Mouse (Mus musculus) forelimb bud, embryonic 11.5 days (tissue): ENCODE data around the gene Slc18a2.

Experiments used
- DNase-seq: peaks from one replicate; pipeline ENCODE4 v3.0.0-alpha.2; 2012; ENCODE audit warnings: low read depth, low spot score

Slc18a2 gene

DNA sequence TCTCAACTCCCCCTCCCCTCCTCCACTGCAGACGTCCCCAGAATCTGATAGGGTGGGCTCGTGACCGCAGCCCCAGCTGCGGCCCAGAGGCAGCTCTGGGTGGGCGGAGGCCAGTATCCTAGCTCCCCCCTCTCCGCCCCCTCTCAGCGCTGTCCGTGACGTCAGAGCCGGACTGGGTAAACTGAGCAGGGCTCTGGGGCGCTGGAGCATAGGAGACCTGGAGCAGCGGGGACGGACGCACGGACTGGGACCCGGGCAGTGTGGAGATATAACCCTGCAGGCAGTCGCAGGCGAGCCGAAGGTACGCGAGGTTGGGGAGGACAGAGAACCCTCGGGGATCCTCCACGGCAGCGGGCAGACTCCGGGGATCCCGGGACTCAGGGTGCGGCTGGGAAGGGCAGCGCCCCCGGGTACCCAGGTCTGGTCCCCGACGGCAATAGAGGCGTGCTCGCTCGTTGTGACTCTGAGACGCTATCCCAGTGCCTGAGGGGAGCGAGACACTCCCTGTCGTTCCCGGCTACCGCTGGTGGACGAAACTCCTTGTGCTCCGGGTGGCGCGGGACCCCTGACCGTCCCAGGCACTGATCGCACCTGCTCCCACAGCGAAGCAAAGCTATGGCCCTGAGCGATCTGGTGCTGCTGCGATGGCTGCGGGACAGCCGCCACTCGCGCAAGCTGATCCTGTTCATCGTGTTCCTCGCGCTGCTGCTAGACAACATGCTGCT, at the start of gene Slc18a2:
Gene Slc18a2, plus strand, starts transcription at position 179 of the 725 bp plus-strand sequence.
- peak; percentile 58 for DNase-seq

DNA sequence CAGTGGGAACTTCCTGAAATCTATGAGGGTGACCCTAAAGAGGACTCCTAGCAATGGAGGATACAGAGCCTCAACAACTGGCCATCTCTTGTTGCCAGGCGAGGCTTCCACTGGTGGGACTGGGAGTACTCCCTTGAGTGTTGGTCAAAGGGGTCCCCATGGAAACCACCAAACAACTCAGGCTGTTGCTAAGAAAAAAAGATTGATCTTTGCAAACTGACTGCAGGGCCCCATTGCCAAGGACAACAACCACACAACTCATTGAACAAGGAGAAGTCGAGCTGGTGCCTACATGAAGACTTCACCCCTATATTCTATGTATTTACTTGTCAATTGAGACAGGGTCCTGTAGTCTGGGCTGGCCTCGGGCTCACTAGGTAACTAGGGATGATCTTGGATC, 43.8 kb upstream of the Slc18a2 start:
- DNase-seq = no peak

DNA sequence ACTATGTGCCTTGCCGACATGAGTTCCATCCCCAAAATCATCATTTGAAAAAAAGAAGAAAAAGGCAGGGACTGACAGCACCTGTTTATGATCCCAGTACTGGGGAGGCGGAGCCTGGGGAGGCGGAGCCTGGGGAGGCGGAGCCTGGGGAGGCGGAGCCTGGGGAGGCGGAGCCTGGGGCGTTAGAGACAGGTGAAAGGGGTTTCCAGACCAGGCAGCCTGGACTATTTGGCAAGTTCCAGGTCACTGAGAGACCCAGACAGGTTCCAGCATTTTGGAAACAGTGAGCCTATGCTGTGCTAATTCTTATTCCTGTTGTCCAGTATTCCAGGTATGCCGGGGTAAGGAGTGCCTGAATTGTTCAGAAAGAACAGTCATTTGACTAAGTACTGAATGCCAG, 41.7 kb upstream of the Slc18a2 start, which contains the start of gene Kcnk18:
Gene Kcnk18, plus strand, starts transcription at position 224 of the 400 bp plus-strand sequence.
- DNase-seq = no peak

DNA sequence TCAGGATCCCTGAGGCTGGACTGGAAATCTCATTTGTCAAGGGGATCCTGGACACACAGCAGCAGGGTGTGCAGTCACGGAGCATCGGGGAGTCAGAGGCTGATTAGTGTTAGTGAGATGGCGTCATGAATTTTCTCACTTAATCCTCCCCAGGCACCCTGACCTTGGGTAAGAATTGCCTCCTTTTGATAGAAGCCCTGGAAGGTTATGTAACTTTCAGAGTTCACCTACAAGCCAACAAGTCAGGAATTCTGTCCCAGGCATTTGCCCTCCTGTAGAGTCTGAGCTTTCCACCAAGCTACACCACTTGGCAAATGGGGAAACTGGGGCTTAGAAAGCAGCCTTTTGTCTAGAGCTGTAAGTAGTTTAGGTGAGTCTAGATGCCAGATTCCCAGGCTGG, 39.6 kb upstream of the Slc18a2 start:
- DNase-seq = no peak

DNA sequence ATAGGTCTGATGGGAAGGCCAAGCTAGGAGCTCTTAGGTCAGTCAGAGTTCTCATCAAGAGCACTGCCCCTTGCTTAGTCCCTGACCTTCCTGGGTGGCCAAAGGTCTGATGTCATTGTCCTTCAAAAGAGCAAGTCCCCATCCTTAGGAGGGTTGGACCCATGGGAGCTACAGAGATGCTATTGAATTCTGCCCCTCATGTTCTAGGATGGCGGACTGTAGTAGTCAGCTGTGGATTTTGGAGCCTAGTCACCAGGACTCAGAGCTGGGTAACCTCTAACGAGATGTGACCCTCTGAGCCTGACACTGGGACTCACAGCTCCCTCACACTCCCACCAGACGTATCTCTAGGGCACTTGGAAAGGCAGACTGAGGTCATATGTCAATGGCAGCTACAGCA, 32.3 kb upstream of the Slc18a2 start:
- no peak for DNase-seq

DNA sequence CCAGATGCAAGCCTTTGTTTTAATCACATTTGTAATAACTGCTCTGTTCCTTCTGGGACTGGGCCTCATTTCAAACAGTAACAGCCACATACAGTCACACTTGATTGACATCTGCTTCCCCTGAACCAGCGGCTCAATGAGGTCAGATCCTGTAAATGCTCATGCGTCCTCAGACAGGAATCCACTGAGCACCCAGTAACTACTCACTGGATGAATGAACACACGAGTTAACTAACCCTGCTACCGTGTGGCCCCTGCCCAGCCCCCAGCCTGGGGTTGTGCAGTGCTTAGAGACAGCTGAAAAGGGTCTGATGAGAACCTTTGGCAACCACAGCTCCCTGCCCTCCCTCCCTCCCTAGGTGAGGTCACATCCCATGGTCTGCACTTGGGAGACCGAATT, 27.9 kb upstream of the Slc18a2 start:
- no peak for DNase-seq

DNA sequence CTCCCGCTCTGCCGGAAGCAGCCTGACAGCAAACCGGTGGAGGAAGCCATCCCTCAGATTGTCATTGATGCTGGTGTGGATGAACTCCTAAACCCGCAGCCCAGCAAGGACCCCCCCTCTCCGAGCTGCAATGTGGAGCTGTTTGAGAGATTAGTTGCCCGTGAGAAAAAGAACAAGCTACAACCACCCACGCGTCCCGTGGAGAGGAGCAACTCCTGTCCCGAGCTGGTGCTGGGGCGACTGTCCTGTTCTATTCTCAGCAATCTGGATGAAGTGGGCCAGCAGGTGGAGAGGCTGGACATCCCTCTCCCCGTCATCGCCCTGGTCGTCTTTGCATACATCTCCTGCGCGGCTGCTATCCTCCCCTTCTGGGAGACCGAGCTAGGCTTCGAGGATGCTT, 25.7 kb upstream of the Slc18a2 start:
- no peak for DNase-seq

DNA sequence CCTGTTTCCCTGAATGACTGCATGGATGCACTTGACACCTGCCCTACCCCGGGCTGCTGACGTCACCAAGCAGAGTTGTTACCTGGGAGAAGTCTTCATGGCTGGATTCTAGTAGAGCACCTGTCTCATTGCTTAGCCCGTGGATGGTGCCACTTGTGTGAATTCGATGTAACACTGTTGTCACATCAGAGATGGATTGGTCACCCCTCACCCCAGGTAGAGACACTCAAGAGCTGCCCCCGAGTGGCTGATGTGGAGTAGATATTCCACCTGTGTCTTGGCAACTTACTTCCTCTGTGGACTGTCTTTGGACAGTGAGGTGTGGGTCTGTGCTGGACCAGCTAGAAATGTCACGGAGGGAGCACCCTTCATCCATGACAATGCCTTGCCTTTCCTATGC, 24.6 kb upstream of the Slc18a2 start:
- DNase-seq = no peak

DNA sequence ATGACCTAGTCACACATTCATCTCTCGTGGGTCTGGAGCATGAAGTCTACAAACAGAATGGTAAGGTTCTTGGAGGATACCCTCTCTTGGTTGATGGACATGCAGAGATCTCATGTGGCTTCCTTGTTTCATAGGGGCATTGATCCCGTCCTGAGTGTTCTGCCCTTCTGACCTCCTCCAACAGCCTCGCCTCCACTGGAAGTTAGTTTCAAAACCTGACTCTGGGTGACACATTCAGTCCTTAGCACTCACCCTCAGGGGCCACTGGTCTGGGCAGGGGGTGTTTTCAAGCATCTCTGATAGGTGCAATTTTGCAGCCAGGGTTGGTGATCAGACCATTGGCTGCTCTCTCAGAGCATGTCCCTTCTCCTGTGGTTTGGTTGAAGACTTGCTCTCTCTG, 22.1 kb upstream of the Slc18a2 start:
- DNase-seq = no peak

DNA sequence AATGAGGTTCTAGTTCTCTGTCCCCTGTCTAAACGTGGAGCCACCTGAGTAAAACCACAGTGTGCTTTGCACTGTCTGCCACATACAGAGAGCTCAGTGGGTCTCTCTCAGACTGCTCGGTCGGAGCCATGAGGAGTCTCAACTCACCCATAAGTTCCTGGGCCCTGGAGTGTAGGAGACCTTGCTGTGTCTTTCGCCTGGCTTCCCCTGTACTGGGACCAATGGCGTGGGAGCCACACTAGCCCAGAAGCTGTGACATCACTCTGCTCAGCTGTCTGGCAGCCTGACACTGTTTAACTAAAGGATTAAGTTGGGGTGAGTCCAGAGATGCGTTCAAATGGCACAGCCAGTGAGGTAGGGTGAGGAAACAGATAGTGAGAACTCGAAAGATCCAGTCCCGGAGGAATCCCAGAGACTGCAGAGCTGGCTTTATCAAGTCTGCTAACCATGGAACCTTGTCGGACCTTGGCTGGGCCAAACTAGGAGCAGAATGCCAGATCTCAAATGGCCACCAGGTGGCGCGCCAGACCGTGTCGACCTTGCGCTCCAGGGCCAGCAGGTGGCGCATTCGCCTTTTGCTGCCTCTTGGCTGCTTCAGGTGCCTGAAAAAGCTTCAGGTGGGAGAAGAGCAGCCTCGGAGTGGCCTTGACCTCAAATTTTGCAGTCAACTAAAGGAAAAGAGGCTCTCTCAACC, 21.4 kb upstream of the Slc18a2 start:
- peak; percentile 80 for DNase-seq

DNA sequence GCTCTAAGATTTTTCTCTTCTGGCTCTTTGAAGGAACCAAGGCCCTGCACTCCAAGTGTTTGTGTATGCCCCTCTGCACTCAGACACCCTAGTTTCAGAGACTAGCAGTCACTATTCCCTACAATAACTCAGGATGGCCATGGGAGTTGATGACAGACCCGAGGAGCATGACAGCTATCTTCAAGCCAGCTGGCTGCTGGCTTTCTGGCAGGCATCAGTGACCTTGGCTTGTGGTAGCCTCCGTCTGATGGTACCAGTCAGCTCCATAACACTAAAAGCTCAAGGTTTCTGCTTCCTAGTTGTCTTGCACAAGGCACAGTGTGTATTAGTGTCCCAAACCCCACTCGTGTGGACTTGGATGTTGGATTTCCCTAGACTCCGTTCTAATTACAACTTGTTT, 18.7 kb upstream of the Slc18a2 start:
- no peak for DNase-seq

DNA sequence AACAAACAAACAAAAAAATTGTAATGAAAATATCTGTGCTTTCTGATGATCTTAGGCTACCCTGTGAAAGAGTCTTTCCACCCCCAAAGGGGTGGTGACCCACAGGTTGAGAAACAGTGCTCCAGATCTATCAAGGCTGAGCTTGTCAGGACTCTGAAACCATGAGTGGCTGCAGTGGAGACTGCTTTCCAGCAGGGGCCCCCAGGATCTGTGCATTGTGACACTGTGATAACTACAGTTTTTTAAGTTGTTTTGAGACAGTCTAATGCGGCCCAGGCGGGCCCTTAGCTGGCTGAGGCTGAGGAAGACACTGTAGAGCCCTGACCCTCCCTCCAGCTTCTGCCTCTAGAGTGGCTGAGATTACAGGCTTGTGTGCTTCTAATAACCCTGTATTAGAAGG, 17.6 kb upstream of the Slc18a2 start:
- no peak for DNase-seq

DNA sequence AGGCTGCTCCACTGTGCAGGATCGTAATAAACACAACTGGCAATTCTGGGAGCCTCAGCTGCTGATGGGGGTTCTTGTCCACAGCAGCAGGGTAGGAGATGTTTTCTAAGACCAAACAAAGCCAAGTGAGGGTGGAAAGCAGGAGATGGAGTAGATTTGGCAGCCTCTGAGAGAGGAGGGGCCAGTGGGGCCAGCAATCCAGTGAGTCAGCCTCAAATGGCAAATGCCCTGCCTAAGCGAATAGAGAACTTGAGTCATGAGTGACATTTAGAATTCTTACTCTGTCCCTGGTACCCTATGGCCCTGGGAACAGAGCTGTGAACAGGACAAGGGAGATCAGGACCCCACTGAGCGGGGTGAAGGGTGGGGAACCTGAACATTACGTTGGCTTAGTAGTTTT, 12.6 kb upstream of the Slc18a2 start:
- no peak for DNase-seq

DNA sequence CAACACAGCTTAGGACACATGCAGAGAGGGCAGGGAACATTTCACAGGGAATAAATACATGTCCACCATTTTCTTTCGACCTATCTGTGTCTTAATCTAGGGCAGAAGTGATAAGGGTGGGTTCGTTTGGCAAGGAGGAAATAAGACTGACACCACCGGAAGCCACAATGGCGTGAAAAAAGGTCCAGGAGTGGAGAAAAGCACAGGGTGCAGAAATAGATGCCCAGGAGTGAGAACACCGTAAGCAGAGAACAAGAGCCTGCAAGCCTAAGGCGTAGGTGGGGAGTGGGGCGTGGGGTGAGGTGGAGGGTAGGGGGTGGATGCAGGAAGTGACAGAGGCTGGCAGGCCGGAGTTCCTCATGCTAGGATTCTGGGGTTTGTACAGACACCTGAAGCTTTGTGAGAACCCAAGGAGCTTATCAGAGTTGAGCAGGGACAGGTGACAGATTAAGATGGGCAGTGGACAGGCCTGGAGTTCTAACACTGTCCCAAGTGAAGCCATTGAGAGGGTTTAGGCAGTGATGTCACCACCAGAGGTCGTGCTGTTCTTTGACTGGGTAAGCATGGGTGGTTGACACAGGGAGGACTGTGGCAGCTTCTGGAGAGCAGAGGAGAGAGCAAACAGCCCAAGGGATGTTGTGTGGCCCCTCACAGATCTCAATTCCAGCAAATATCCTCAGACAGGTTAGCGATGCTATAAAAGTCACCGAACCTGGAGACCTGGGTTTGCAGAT, 12.0 kb upstream of the Slc18a2 start:
- no peak for DNase-seq

DNA sequence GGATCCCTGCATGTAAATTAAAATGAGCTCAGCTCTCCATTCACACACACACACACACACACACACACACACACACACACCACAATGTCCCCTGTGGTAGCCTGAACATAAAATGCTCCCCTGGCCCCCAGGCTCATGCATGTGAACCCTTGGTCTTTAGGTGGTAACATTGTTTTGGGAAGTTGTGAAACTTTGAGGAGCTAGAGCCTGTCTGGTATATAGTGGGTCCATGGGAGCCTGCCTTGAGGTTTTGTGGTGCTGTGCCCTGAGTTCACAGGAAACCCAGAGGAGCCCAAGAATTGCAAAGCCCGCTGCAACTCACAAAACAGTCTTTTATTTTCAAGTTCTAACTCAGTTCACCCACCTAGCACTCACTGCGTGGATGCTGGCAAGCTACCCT, 8.0 kb upstream of the Slc18a2 start:
- DNase-seq = no peak

DNA sequence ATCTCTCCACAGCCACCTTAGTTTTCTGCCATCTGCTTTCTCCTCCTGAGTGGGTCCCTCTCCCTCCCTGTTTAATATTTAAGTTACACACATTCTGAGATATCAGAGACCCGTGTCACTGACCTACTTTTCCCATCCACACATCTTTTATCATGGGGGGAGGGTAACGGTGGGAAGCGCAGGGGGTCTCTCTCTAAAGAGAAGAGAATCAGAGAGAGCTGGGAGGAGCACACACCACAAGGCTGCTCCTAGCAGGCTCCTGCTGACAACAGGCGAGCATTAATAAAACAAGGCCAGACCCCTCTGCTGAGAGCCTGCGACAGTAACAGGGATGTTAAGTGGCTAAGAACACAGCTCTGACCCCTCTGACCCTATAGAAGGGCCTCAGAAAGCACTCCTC, 1.1 kb upstream of the Slc18a2 start:
- DNase-seq = no peak

DNA sequence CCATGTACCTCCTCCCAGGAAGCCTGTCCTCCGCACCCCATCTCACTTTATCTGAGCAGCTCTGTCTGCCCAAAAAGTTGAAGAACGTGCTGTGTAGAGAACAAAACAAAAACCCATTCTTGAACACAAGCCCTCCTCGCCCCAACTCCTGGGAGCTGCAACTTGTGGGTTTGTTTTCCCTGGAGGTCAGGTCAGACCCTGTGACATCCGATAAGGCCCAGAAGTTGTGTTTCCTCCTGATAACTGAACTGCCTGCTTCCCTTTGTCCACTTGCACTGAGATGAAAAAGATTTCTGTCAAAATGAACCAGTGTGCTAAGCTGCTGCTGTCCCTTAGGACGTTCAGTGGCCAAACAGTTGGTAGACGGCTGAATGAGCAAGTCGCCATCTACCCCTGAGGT, 908 bp downstream of the Slc18a2 start:
- no peak for DNase-seq

DNA sequence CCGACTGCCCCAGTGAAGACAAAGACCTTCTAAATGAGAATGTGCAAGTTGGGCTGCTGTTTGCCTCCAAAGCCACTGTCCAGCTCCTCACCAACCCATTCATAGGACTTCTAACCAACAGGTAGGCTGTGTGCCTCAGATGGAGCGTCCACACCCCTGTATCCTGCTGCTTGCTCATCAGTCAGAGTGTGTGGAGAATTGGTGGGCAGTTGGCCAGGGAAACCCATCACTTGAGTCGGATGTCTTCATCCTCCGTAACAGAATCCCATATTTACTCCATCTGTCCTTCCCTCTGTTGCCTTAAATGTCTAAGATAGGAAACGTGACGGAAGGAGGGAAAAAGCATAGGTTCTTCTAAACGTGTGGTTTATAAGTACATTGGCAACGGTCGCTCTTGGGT, 2.5 kb downstream of the Slc18a2 start:
- no peak for DNase-seq

DNA sequence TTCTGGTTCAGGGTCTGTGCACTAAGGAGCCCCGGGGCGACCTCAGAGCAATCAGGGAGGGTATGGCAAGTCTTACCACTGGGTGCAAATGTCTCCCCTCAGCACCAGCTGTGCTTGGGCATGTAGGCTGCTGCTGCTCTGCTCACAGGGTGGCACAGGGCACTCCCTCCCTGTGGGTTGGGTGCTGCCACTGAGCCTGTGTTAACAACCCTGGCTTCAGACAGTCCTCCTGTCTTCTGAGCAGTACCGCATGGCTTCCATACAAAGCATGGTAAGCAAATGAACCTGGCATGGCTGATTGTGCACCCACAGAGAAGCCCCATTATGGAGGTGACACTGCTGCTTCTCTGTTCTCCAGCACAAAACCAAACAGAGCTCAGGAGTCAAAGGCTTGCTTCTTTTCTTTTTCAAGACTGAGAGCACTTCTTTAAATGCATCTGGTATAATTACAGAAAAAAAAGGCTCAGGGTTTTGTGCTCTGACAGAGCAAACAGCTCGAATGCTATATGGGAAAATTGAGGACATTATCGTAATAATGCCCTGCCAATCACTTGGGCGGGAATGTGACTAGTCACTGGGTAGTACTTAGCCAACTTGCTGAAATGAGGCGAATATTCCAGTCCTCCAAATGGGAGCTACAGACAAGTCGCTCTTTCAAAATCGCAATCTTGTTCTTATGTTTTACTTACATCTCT, 4.3 kb downstream of the Slc18a2 start:
- no peak for DNase-seq

DNA sequence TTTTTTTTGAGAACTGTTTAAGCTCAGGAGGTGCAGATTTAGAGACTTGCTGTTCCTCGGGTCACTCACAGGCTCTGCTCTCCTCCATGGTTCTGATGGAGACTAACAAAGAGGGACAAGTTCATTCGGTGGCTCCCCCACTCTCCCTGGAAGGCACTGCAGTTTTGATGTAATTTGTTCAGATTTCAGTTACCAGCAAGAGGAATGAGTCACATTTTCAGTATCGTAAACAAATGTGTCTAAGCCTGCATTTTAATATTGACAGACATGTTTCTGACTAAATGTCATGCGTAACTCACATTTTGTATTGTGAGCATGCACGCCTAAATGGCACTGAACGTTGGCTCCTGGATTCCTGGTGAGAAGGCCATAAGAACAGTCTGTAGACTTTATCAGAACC, 5.2 kb downstream of the Slc18a2 start:
- DNase-seq = no peak

DNA sequence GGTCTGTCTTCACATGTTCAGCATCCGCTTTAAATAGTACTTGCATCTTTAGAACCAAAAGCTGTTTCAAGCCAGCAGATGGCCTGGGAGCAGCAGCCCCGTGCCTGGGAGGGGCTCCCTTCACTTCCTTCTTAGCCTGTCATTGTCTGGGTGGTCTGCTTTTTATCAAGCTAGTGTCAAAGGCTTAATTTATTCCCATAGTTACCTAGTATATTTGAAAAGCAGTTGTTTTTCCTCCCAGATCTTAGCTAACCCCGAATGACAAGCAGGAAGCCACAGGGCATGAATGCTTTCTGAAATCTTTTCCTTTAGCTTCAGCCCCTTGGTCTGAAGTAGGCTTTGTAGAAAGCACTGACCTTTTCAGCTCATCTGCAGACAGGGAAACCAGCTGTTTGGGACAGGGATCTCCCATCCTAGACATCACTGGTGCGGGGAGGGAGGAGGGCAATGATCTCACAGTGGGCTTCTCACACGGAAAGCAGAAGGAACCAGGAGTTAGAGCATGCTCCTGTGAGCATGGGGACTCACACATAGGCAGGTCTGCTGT, 6.8 kb downstream of the Slc18a2 start:
- DNase-seq = peak; percentile 37

DNA sequence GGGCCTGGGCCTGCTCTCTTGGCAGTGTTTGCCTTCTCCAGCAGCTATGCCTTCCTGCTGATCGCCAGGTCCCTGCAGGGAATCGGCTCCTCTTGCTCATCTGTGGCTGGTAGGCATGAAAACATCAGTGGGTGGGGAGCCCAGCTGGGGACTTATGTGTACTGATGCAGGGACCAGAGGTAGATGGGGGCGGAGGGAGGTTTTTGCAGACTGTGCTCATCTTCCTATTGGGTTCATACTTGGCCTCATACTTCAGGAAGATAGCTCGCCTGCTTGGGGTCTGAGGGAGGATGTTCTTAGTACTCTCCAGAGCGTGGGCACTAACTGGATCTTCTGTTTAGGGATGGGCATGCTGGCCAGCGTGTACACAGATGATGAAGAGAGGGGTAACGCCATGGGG, 12.5 kb downstream of the Slc18a2 start:
- DNase-seq = no peak
